Mouse (Mus musculus) lung, embryonic 14.5 days (tissue): ENCODE results near the gene Sctr. TPM values are rescaled to one million over a fixed set of nuclear protein-coding genes. Genes with fewer than 3 reads are reported as not detected.
"Not testable (repeated sequence)": the region's sequence is repeated elsewhere in the genome, so short reads cannot be mapped to it uniquely, and the experiment has no call there.

Source experiments
- ATAC-seq: fragments of 200-750 bp; cut with Nextera tagmentation; 2 replicates; pipeline ENCODE4 v1.8.0; 2017; ENCODE audit warnings: mild to moderate bottlenecking, moderate TSS enrichment, moderate library complexity; ENCODE audit not compliant: insufficient read depth
- DNase-seq: peaks from one replicate; pipeline ENCODE4 v3.0.0-alpha.2; 2015
- H3K27ac ChIP-seq: fragments of 300-500 bp; sonication (generic); 2 replicates; pipeline ENCODE4 v1.5.1; 2014; ENCODE audit warnings: low read depth, mild to moderate bottlenecking, moderate library complexity
- H3K27me3 ChIP-seq: fragments of 300-500 bp; sonication (generic); 2 replicates; pipeline ENCODE4 v1.6.1; 2014; ENCODE audit warnings: low read length, control low read depth; ENCODE audit not compliant: insufficient read depth
- H3K36me3 ChIP-seq: fragments of 300-500 bp; sonication (generic); 2 replicates; pipeline ENCODE4 v1.6.1; 2014; ENCODE audit warnings: control low read depth; ENCODE audit not compliant: insufficient read depth
- H3K4me1 ChIP-seq: fragments of 300-500 bp; sonication (generic); 2 replicates; pipeline ENCODE4 v1.6.1; 2014; ENCODE audit warnings: antibody characterized with exemption, control low read depth; ENCODE audit not compliant: insufficient read depth
- H3K4me2 ChIP-seq: fragments of 300-500 bp; sonication (generic); 2 replicates; pipeline ENCODE4 v1.6.1; 2014; ENCODE audit warnings: mild to moderate bottlenecking
- H3K4me3 ChIP-seq: fragments of 300-500 bp; sonication (generic); 2 replicates; pipeline ENCODE4 v1.5.1; 2014; ENCODE audit warnings: low read depth, low read length
- H3K9ac ChIP-seq: fragments of 300-500 bp; sonication (generic); 2 replicates; pipeline ENCODE4 v1.6.1; 2014
- H3K9me3 ChIP-seq: fragments of 300-500 bp; sonication (generic); 2 replicates; pipeline ENCODE4 v1.6.1; 2016; ENCODE audit warnings: low read depth, low read length, control low read depth
- CTCF ChIP-seq: IDR thresholded peaks from 2 replicates; pipeline ENCODE4 v1.5.1; 2016; ENCODE audit warnings: antibody characterized with exemption, low read depth
- WGBS: fragments of 180-500 bp; shearing (Covaris S2); extraction: QIAGEN DNeasy Blood & Tissue Kit; methylation state at CpG from one replicate; pipeline ENCODE4 v1.1.7; 2014; 5-methylcytosine and 5-hydroxymethylcytosine counted together
- polyA plus RNA-seq: library from polyadenylated mRNA; unstranded; fragments of >200 nt; fragmentation: Nextera tagmentation; extraction: Ambion mirVana; gene quantifications from 2 replicates; pipeline ENCODE4 v1.2.1, GENCODE M21; 2014

Sctr gene
- polyA plus RNA-seq, 1 experiment from 2014 or later: 0.29 TPM

GRCm38 (mm10) chr1:120090880-120091570, 84.3 kb downstream of the Sctr start:
- Histone ChIP-seq H3K4me3 (no peak overlapping the region), H3K27ac (no peak overlapping the region), H3K36me3 (no peaks in the 10 kb centered on the region), H3K9me3 (no peaks in the 10 kb centered on the region), H3K9ac (no peak overlapping the region), H3K4me1 (no peaks in the 10 kb centered on the region), H3K27me3 (no peaks in the 10 kb centered on the region), H3K4me2 (no peak overlapping the region)
- 74% methylated on average over 8 of the region's 8 CpGs for WGBS
- ATAC-seq: no peak
- TF ChIP-seq CTCF: no peak
- DNase-seq: no peak

- not testable (repeated sequence) for H3K36me3 ChIP-seq, H3K9me3 ChIP-seq, H3K4me1 ChIP-seq, H3K4me2 ChIP-seq, H3K9ac ChIP-seq, H3K27me3 ChIP-seq, H3K4me3 ChIP-seq, H3K27ac ChIP-seq
- WGBS: 57% methylated on average over 11 of the region's 14 CpGs
- ATAC-seq: peak; percentile 63
- TF ChIP-seq CTCF: peak; percentile 93
- peak; percentile 95 for DNase-seq
Measured at GRCm38 (mm10) chr1:120093482-120094134, 86.9 kb downstream of the Sctr start.

GRCm38 (mm10) chr1:120094920-120095319, 88.2 kb downstream of the Sctr start:
- H3K36me3 ChIP-seq: no peaks in the 10 kb centered on the region
- no peak for TF ChIP-seq CTCF
- H3K9ac ChIP-seq: no peak overlapping the region
- H3K4me1 ChIP-seq: no peaks in the 10 kb centered on the region
- DNase-seq (no peak), ATAC-seq (no peak)
- 62% methylated on average over 3 of the region's 3 CpGs for WGBS
- no peaks in the 10 kb centered on the region for H3K27me3 ChIP-seq
- H3K4me3 ChIP-seq: no peak overlapping the region
- H3K4me2 ChIP-seq: no peak overlapping the region
- no peaks in the 10 kb centered on the region for H3K9me3 ChIP-seq
- H3K27ac ChIP-seq: no peak overlapping the region

GRCm38 (mm10) chr1:120098327-120098726, 91.6 kb downstream of the Sctr start:
- ATAC-seq (no peak), DNase-seq (peak; percentile 88)
- no peaks in the 10 kb centered on the region for H3K27me3 ChIP-seq
- H3K4me1 ChIP-seq: no peaks in the 10 kb centered on the region
- no peak overlapping the region for H3K4me2 ChIP-seq
- no peak overlapping the region for H3K9ac ChIP-seq
- no peak overlapping the region for H3K4me3 ChIP-seq
- H3K27ac ChIP-seq: no peak overlapping the region
- WGBS: 12% methylated on average over 7 of the region's 7 CpGs
- no peaks in the 10 kb centered on the region for H3K9me3 ChIP-seq
- no peaks in the 10 kb centered on the region for H3K36me3 ChIP-seq
- peak; percentile 81 for TF ChIP-seq CTCF

- ATAC-seq: peak; percentile 58; the same call in 1 of the 2 replicates
- Histone ChIP-seq H3K36me3 (no peaks in the 10 kb centered on the region), H3K9ac (no peak overlapping the region), H3K4me3 (no peak overlapping the region), H3K4me2 (no peak overlapping the region), H3K27ac (no peak overlapping the region), H3K27me3 (no peaks in the 10 kb centered on the region), H3K4me1 (no peaks in the 10 kb centered on the region), H3K9me3 (no peaks in the 10 kb centered on the region)
- WGBS: 57% methylated on average over 6 of the region's 6 CpGs
- no peak for TF ChIP-seq CTCF
- peak; percentile 36 for DNase-seq
Measured at GRCm38 (mm10) chr1:120099483-120099882, 92.8 kb downstream of the Sctr start.

GRCm38 (mm10) chr1:120100456-120101226, 93.9 kb downstream of the Sctr start:
- no peak overlapping the region for H3K27ac ChIP-seq
- ATAC-seq (no peak), DNase-seq (no peak)
- no peaks in the 10 kb centered on the region for H3K27me3 ChIP-seq
- H3K4me1 ChIP-seq: no peaks in the 10 kb centered on the region
- no peaks in the 10 kb centered on the region for H3K36me3 ChIP-seq
- 79% methylated on average over 8 of the region's 8 CpGs for whole genome bisulfite sequencing
- no peak for TF ChIP-seq CTCF
- no peak overlapping the region for H3K9ac ChIP-seq
- H3K4me3 ChIP-seq: no peak overlapping the region
- H3K9me3 ChIP-seq: no peaks in the 10 kb centered on the region
- no peak overlapping the region for H3K4me2 ChIP-seq

GRCm38 (mm10) chr1:120101227-120101609, 94.5 kb downstream of the Sctr start:
- no peak for DNase-seq
- no peak for ATAC-seq
- Histone ChIP-seq H3K27me3 (no peaks in the 10 kb centered on the region), H3K36me3 (no peaks in the 10 kb centered on the region), H3K4me3 (no peak overlapping the region), H3K9me3 (no peaks in the 10 kb centered on the region), H3K9ac (no peak overlapping the region), H3K27ac (no peak overlapping the region), H3K4me2 (no peak overlapping the region), H3K4me1 (no peaks in the 10 kb centered on the region)
- TF ChIP-seq CTCF: no peak
- 81% methylated on average over 3 of the region's 3 CpGs for WGBS
